Mouse (Mus musculus) heart, adult 2 months (tissue): Measurements from ENCODE around the gene Rpl18a.

ENCODE experiments used
- CTCF ChIP-seq: fragments of 200-600 bp; IDR thresholded peaks from 2 replicates; pipeline ENCODE4 v1.8.1; 2022; ENCODE audit warnings: antibody characterized with exemption, mild to moderate bottlenecking, moderate library complexity
- EP300 ChIP-seq: fragments of 200-500 bp; IDR thresholded peaks from 2 replicates; pipeline ENCODE4 v1.6.1; 2011; ENCODE audit warnings: low read depth, low read length, control low read depth; ENCODE audit not compliant: insufficient read depth
- POLR2A ChIP-seq: fragments of 200-500 bp; IDR thresholded peaks from 2 replicates; pipeline ENCODE4 v1.6.1; 2011; ENCODE audit warnings: mild to moderate bottlenecking, low read depth, low read length, control low read depth; ENCODE audit not compliant: insufficient read depth

DNA sequence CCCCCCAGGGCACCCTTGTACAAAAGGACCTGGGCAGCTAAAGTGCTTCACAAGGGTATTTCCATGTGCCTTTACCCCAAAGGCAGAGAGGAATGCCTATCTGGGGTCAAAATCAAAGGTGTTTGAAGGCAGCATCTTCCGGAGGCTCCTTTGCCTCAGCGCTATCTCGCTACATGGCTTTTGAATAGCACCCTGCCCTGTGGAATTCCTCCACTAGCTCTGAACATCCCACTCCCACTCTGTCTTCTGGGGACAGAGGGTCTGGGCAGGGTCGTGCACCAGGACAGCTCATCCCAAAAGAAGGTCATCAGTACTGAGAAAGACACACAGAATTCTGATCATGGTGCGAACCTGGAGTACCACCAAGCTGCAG, 28.0 kb downstream of the Rpl18a start:
- no peak for TF ChIP-seq CTCF
- TF ChIP-seq POLR2A: 0 out of 2 replicates have a peak, but pooled peaks have one; percentile 20
- no peak for TF ChIP-seq EP300
